Mouse (Mus musculus): Measurements from ENCODE around the gene Trim37. TPM values are rescaled to one million over a fixed set of nuclear protein-coding genes. Genes with fewer than 3 reads are reported as not detected.
A peak's percentile ranks its signal among the peaks of the same experiment; 100 is the strongest.

The Trim37 gene
- polyA plus RNA-seq (2015; fragmentation: Nextera tagmentation; extraction: Ambion mirVana), result 26.4 and 27.1 TPM in 2 replicates

- peak; percentile 92 for DNase-seq (ENCODE audit: low spot score)
These were observed at the start of gene Trim37 for GRCm38 (mm10) chr11:87126824-87127816. Gene Trim37, plus strand, starts transcription at chr11:87127077.

- DNase-seq (ENCODE audit: low spot score), result no peak
These were observed 43.2 kb upstream of the Trim37 start for GRCm38 (mm10) chr11:87083712-87084111.

- no peak for DNase-seq (ENCODE audit: low spot score)
These were observed 41.4 kb upstream of the Trim37 start for GRCm38 (mm10) chr11:87085461-87085860.

- peak; percentile 83 for DNase-seq (ENCODE audit: low spot score)
These were observed 40.4 kb upstream of the Trim37 start, which contains the start of gene Smg8 for GRCm38 (mm10) chr11:87086290-87086984. Gene Smg8, minus strand, starts transcription at chr11:87086774.

GRCm38 (mm10) chr11:87087142-87087541 is 39.7 kb upstream of the Trim37 start:
- no peak for DNase-seq (ENCODE audit: low spot score)

- DNase-seq (ENCODE audit: low spot score), result no peak
These were observed 18.5 kb upstream of the Trim37 start, which contains the start of gene Prr11 for GRCm38 (mm10) chr11:87108409-87108754. Gene Prr11, minus strand, starts transcription at chr11:87108708.

- peak; percentile 99 for DNase-seq (ENCODE audit: low spot score)
These were observed 17.9 kb upstream of the Trim37 start, which contains the start of gene Ska2 for GRCm38 (mm10) chr11:87108755-87109518. Gene Ska2, plus strand, starts transcription at chr11:87109234.

GRCm38 (mm10) chr11:87109519-87110171 is 17.2 kb upstream of the Trim37 start:
- no peak for DNase-seq (ENCODE audit: low spot score)

GRCm38 (mm10) chr11:87110172-87110909 is 16.5 kb upstream of the Trim37 start:
- no peak for DNase-seq (ENCODE audit: low spot score)

GRCm38 (mm10) chr11:87121864-87122263 is 5.0 kb upstream of the Trim37 start:
- DNase-seq (ENCODE audit: low spot score), result no peak

- DNase-seq (ENCODE audit: low spot score), result no peak
These were observed 1.3 kb upstream of the Trim37 start for GRCm38 (mm10) chr11:87125562-87125961.

- DNase-seq (ENCODE audit: low spot score), result no peak
These were observed 525 bp upstream of the Trim37 start for GRCm38 (mm10) chr11:87126281-87126823.

- DNase-seq (ENCODE audit: low spot score), result no peak
These were observed 9.4 kb downstream of the Trim37 start for GRCm38 (mm10) chr11:87136233-87136632.

- no peak for DNase-seq (ENCODE audit: low spot score)
These were observed 31.1 kb downstream of the Trim37 start for GRCm38 (mm10) chr11:87158012-87158411.

GRCm38 (mm10) chr11:87162687-87163086 is 35.8 kb downstream of the Trim37 start:
- DNase-seq (ENCODE audit: low spot score), result no peak

- DNase-seq (ENCODE audit: low spot score), result no peak
These were observed 36.9 kb downstream of the Trim37 start for GRCm38 (mm10) chr11:87163751-87164150.

GRCm38 (mm10) chr11:87173625-87174024 is 46.7 kb downstream of the Trim37 start:
- DNase-seq (ENCODE audit: low spot score), result no peak

- DNase-seq (ENCODE audit: low spot score), result no peak
These were observed 48.2 kb downstream of the Trim37 start for GRCm38 (mm10) chr11:87175031-87175430.

GRCm38 (mm10) chr11:87212313-87212712 is 85.4 kb downstream of the Trim37 start:
- peak; percentile 21 for DNase-seq (ENCODE audit: low spot score)

- DNase-seq (ENCODE audit: low spot score), result no peak
These were observed 95.8 kb downstream of the Trim37 start for GRCm38 (mm10) chr11:87222686-87223085.
